Mouse (Mus musculus): ENCODE results near the gene Tspan15.

- TF ChIP-seq CTCF (IDR thresholded peaks at IDR 0.05; ENCODE audit: low read depth, low read length) (no peak), POLR2A (IDR thresholded peaks at IDR 0.05; ENCODE audit: insufficient read depth, low read length) (no peak), EP300 (IDR thresholded peaks at IDR 0.05; ENCODE audit: insufficient read depth, low read depth, low read length) (no peak)
Measured at GRCm38 (mm10) chr10:62194043-62194442, 37.0 kb downstream of the Tspan15 start.
